Mouse (Mus musculus) forebrain, embryonic 16.5 days (tissue): ENCODE results near the gene Padi2. TPM values are rescaled to one million over a fixed set of nuclear protein-coding genes. Genes with fewer than 3 reads are reported as not detected.

Source experiments
- ATAC-seq: fragments of 200-750 bp; cut with Nextera tagmentation; 2 replicates; pipeline ENCODE4 v1.8.0; 2017; ENCODE audit warnings: mild to moderate bottlenecking, moderate library complexity
- H3K27ac ChIP-seq: fragments of 300-500 bp; sonication (generic); 2 replicates; pipeline ENCODE4 v1.5.1; 2014; ENCODE audit warnings: low read length, control low read depth
- H3K27me3 ChIP-seq: fragments of 300-500 bp; sonication (generic); replicated peaks from 2 replicates; pipeline ENCODE4 v1.6.1; 2014; ENCODE audit warnings: low read length; ENCODE audit not compliant: control insufficient read depth, insufficient read depth
- H3K36me3 ChIP-seq: fragments of 300-500 bp; sonication (generic); 2 replicates; pipeline ENCODE4 v1.6.1; 2014; ENCODE audit not compliant: control insufficient read depth, insufficient read depth
- H3K4me1 ChIP-seq: fragments of 300-500 bp; sonication (generic); replicated peaks from 2 replicates; pipeline ENCODE4 v1.6.1; 2014; ENCODE audit warnings: low read length; ENCODE audit not compliant: control insufficient read depth, insufficient read depth
- H3K4me2 ChIP-seq: fragments of 300-500 bp; sonication (generic); 2 replicates; pipeline ENCODE4 v1.6.1; 2014; ENCODE audit warnings: mild to moderate bottlenecking, low read length, control low read depth
- H3K4me3 ChIP-seq: fragments of 300-500 bp; sonication (generic); replicated peaks from 2 replicates; pipeline ENCODE4 v1.5.1; 2014; ENCODE audit warnings: mild to moderate bottlenecking, low read length, control low read depth
- H3K9ac ChIP-seq: fragments of 300-500 bp; sonication (generic); replicated peaks from 2 replicates; pipeline ENCODE4 v1.6.1; 2014; ENCODE audit warnings: low read depth, low read length, control low read depth
- H3K9me3 ChIP-seq: fragments of 300-500 bp; sonication (generic); 2 replicates; pipeline ENCODE4 v1.6.1; 2016; ENCODE audit warnings: low read length; ENCODE audit not compliant: control insufficient read depth
- WGBS: fragments of 180-500 bp; shearing (Covaris S2); extraction: QIAGEN DNeasy Blood & Tissue Kit; methylation state at CpG from one replicate; pipeline ENCODE4 v1.1.7; 2014; 5-methylcytosine and 5-hydroxymethylcytosine counted together
- polyA plus RNA-seq: library from polyadenylated mRNA; unstranded; fragments of >200 nt; fragmentation: Nextera tagmentation; extraction: Ambion mirVana; gene quantifications from 2 replicates; pipeline ENCODE4 v1.2.1, GENCODE M21; 2015

Gene Padi2
- polyA plus RNA-seq, 1 experiment from 2014 or later, result 1.0 TPM

DNA sequence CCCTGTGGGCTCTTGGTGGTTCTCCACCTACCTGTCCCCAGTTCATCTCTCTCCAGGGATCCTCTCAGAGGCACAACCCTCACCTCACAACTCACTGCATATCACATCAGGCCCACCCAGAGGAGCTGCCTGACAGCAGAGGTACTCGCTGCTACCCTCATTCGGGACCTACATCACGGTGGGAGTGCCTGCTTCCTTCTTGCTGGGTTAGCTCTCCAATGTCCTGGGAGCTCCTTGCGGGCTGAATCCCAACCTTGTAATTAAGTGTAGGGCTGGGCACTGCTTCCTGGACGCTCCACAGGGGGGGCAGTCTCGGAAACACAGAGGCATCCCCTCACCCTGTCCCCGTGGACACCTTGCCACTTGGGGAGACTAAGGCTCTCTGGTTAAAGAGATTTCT, 35.3 kb upstream of the Padi2 start:
- Histone ChIP-seq H3K27me3 (no peaks in the 10 kb centered on the region), H3K9ac (no peak overlapping the region), H3K4me1 (no peaks in the 10 kb centered on the region), H3K36me3 (no peaks in the 10 kb centered on the region), H3K4me3 (no peak overlapping the region), H3K9me3 (peaks cover 3% of the 10 kb centered on the region; the same call in 1 of the 2 replicates), H3K27ac (no peak overlapping the region), H3K4me2 (no peak overlapping the region)
- 71% methylated on average over 7 of the region's 7 CpGs for WGBS
- ATAC-seq, result no peak

DNA sequence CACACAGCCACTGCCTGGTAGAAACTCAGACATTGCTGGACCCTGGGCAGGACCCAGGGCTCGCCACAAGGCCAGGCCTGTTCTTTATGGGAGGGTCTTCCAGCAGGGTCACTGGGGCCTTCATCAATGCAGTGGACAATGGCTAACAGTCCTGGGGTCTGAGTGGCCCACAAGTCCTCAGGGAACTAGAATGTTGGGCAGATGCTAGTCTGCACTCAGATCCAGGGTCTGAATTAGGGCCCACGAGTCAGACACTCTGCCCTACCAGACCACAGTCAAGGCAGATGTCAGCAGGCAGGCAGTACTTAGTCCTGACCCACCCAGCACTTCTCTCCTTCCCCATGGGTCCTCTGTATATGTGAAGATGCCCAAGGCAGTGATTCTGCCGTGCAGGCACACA, 34.8 kb upstream of the Padi2 start:
- H3K36me3 ChIP-seq, result no peaks in the 10 kb centered on the region
- peaks cover 3% of the 10 kb centered on the region; the same call in 1 of the 2 replicates for H3K9me3 ChIP-seq
- WGBS, result 82% methylated on average over 3 of the region's 3 CpGs
- H3K27ac ChIP-seq, result no peak overlapping the region
- no peak overlapping the region for H3K4me3 ChIP-seq
- H3K4me2 ChIP-seq, result no peak overlapping the region
- H3K9ac ChIP-seq, result no peak overlapping the region
- ATAC-seq, result no peak
- no peaks in the 10 kb centered on the region for H3K4me1 ChIP-seq
- no peaks in the 10 kb centered on the region for H3K27me3 ChIP-seq

DNA sequence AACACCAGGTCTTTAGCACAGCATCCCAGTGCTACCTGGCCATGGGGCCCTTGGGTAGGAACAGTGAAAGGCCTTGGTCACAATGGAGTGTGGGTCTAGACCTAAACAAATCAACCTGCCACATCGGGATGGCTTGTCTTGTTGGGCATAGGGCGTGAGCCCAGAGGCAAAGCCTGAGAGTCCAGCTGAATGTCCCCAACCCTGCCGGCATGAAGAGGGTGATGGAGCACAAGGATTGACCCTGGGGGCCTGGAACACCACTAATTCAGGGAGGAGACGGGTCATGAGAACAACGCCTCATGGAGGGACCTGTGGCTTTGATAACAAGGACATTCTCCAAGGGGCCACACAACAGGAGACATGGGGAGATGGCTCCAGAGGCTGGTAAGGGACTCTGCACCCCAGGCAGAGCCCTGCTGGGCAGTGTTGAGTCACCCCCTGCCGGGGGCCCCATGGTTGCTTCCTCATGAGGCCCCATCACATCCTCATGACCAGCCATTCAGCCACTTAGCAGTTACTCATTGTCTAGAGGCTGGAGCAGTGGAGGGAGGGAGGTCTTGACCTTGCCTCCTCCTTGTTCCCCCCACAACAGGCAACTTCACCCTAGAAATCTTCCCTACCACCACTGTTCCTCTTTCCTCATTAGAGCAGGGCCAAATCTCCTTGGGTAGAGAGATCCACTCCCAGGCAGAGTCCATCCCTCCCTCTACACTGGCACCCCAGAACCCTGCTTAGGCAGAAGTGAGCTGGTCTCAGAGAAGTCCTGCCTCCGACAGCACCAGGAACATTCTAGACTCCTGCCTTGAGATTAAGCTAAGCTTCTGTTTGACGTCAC, 34.1 kb upstream of the Padi2 start:
- no peak for ATAC-seq
- peaks cover 3% of the 10 kb centered on the region; the same call in 1 of the 2 replicates for H3K9me3 ChIP-seq
- H3K4me3 ChIP-seq, result no peak overlapping the region
- no peaks in the 10 kb centered on the region for H3K36me3 ChIP-seq
- no peak overlapping the region for H3K27ac ChIP-seq
- H3K9ac ChIP-seq, result no peak overlapping the region
- H3K4me2 ChIP-seq, result no peak overlapping the region
- H3K27me3 ChIP-seq, result no peaks in the 10 kb centered on the region
- WGBS, result 88% methylated on average over 8 of the region's 8 CpGs
- no peaks in the 10 kb centered on the region for H3K4me1 ChIP-seq

DNA sequence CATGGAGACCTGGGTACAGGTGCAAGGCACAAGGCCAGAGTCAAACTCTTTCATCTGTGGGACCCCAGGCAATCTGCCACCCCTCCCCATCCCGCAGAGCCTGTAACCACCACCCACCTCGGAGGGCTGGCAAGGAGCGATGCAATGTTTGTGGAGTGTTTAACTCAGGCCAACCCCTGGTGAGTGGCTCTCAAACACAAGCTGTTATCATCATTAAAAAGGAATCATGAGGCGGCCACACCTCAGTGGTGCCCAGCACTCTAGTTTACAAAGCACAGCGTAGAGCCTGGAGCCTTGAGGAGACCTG, 33.5 kb upstream of the Padi2 start:
- ATAC-seq, result no peak
- no peak overlapping the region for H3K9ac ChIP-seq
- H3K36me3 ChIP-seq, result no peaks in the 10 kb centered on the region
- H3K27me3 ChIP-seq, result no peaks in the 10 kb centered on the region
- H3K4me2 ChIP-seq, result no peak overlapping the region
- H3K9me3 ChIP-seq, result peaks cover 3% of the 10 kb centered on the region; the same call in 1 of the 2 replicates
- no peak overlapping the region for H3K4me3 ChIP-seq
- 86% methylated on average over 5 of the region's 5 CpGs for WGBS
- H3K27ac ChIP-seq, result no peak overlapping the region
- no peaks in the 10 kb centered on the region for H3K4me1 ChIP-seq

- H3K4me3 ChIP-seq, result no peak overlapping the region
- H3K9me3 ChIP-seq, result peaks cover 3% of the 10 kb centered on the region; the same call in 1 of the 2 replicates
- H3K4me1 ChIP-seq, result no peaks in the 10 kb centered on the region
- ATAC-seq, result no peak
- no peak overlapping the region for H3K4me2 ChIP-seq
- no peaks in the 10 kb centered on the region for H3K36me3 ChIP-seq
- H3K9ac ChIP-seq, result no peak overlapping the region
- WGBS, result 82% methylated on average over 11 of the region's 11 CpGs
- no peak overlapping the region for H3K27ac ChIP-seq
- H3K27me3 ChIP-seq, result no peaks in the 10 kb centered on the region
These were observed 33.1 kb upstream of the Padi2 start for GRCm38 (mm10) chr4:140873011-140873410.

DNA sequence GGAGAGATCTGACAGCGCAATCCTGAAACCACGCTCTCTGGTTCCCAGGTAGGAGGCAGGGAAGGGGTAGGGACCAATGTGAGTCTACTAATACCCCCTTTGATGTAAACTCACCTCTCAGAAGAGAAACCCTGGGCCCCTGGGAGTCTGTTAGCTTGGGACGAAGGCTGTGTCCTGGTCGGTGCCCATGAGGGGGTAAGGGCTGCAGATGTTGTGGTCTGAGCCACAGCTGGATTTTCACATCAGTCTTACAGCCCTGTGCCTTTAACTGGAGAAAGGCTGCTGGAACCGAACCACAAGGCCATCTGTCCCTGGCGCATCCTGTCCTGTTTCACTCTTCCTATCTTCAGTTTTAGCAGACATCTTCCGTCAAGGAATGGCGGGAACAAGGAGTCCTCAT, 30.0 kb upstream of the Padi2 start:
- Histone ChIP-seq H3K36me3 (no peaks in the 10 kb centered on the region), H3K4me3 (no peak overlapping the region), H3K4me1 (no peaks in the 10 kb centered on the region), H3K4me2 (no peak overlapping the region), H3K27ac (no peak overlapping the region), H3K9me3 (peaks cover 3% of the 10 kb centered on the region; the same call in 1 of the 2 replicates), H3K9ac (no peak overlapping the region), H3K27me3 (no peaks in the 10 kb centered on the region)
- WGBS, result 90% methylated on average over 8 of the region's 8 CpGs
- ATAC-seq, result no peak

DNA sequence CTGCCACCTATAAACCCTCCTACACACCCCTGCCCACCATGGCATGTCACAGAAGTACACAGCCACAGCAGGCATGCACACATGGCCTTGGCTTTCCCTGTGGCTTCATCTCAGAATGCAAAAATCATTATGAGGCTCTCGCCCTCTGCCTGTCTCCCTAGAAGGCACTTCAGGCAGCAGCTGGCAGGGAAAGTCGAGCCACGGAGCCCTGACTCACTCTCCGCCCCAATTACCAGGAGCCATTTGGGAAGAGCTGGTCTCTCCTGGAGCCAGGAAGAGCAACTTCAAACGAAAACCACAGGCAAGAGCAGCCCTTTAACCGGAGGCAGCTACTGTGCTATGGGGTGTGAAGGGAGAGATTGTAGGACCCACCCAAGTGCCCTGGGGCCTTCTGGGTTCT, 29.5 kb upstream of the Padi2 start:
- Histone ChIP-seq H3K9me3 (peaks cover 3% of the 10 kb centered on the region; the same call in 1 of the 2 replicates), H3K27ac (no peak overlapping the region), H3K9ac (no peak overlapping the region), H3K4me2 (no peak overlapping the region), H3K36me3 (no peaks in the 10 kb centered on the region), H3K4me1 (no peaks in the 10 kb centered on the region), H3K4me3 (no peak overlapping the region), H3K27me3 (no peaks in the 10 kb centered on the region)
- WGBS, result 77% methylated on average over 6 of the region's 6 CpGs
- ATAC-seq, result no peak

DNA sequence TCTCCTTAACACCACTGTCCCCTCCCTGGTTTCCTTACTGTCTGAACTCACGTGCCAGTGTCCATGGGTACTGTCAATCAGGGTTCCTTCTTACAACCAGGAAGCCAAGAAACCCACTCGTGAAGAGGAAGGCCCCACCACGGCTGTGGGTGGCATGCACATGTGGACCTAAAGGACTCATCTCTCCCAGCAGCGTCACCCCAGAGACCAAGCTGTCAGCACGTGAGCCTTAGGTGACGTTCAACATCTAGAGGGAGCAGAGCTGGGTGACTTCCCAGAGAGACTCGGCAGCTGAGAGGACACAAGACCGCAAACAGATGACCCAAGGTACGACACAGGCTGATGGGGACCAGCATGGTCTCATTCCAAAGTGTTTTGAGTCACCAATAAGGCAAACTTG, 28.7 kb upstream of the Padi2 start:
- H3K4me2 ChIP-seq, result no peak overlapping the region
- H3K9me3 ChIP-seq, result peaks cover 3% of the 10 kb centered on the region; the same call in 1 of the 2 replicates
- H3K36me3 ChIP-seq, result no peaks in the 10 kb centered on the region
- H3K27ac ChIP-seq, result no peak overlapping the region
- 83% methylated on average over 9 of the region's 9 CpGs for WGBS
- H3K27me3 ChIP-seq, result no peaks in the 10 kb centered on the region
- no peak for ATAC-seq
- no peaks in the 10 kb centered on the region for H3K4me1 ChIP-seq
- H3K4me3 ChIP-seq, result no peak overlapping the region
- H3K9ac ChIP-seq, result no peak overlapping the region

DNA sequence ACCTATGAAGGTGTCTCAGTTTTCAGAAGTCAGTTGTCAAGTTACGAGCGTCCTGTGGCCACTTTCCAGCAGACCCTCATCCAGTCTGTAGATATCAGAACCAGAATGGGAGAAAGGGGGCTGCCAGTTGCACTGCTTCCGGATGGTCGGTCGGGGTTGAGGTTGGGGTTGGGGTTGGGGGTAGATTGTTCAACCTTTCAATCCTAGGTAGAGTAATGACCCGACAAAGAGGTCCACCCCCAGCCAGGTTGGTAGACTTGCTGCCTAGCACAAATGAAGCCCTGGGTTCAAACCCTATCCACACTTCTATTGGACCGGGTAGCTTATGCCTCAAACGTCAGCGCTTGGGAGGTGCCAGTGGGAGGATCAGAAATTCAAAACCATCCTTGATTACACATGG, 27.5 kb upstream of the Padi2 start:
- no peak overlapping the region for H3K9ac ChIP-seq
- ATAC-seq, result no peak
- H3K4me2 ChIP-seq, result no peak overlapping the region
- H3K4me3 ChIP-seq, result no peak overlapping the region
- H3K9me3 ChIP-seq, result no peaks in the 10 kb centered on the region
- 94% methylated on average over 9 of the region's 9 CpGs for WGBS
- H3K4me1 ChIP-seq, result no peaks in the 10 kb centered on the region
- no peak overlapping the region for H3K27ac ChIP-seq
- H3K36me3 ChIP-seq, result no peaks in the 10 kb centered on the region
- no peaks in the 10 kb centered on the region for H3K27me3 ChIP-seq

- no peak overlapping the region for H3K9ac ChIP-seq
- no peaks in the 10 kb centered on the region for H3K27me3 ChIP-seq
- no peak overlapping the region for H3K4me2 ChIP-seq
- no peaks in the 10 kb centered on the region for H3K4me1 ChIP-seq
- H3K9me3 ChIP-seq, result no peaks in the 10 kb centered on the region
- H3K27ac ChIP-seq, result no peak overlapping the region
- no peak overlapping the region for H3K4me3 ChIP-seq
- ATAC-seq, result no peak
- H3K36me3 ChIP-seq, result no peaks in the 10 kb centered on the region
- WGBS, result 94% methylated on average over 6 of the region's 6 CpGs
These were observed 27.0 kb upstream of the Padi2 start for GRCm38 (mm10) chr4:140879116-140879515.
